Comparison of ENCODE assay signal across 13 mouse cellular contexts in the genomic region with DNA sequence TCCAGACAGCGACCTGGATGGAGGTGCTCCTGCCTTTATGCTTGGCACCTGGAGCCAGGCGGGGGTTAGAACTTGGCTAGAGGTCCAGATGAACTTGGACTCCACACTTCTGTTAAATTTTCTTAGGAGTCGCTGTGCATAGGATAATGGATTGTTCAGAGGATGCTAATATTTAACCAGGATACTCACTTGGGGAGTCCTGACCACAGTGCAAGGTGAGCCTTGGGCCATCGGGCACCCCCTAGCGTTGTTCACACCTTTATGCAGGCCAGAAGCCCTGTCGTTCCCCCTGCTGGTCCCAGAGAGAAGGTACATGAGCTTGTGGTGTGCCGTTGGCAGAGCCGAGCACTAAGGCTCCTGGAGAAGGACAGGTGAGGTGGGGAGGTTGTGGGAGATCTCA. TPM values are rescaled to one million over a fixed set of nuclear protein-coding genes. Genes with fewer than 3 reads are reported as not detected.
DNase-seq lines count a peak whose midpoint lies in the region; ATAC-seq and TF ChIP-seq lines count a peak whose summit lies in the region.
"Had no signal": no experiment of that assay in that cellular context is flagged by ENCODE, and none has a peak within 500 bp of the region (broad histone marks: within the 10 kb centered on the region; RNA-seq: fewer than 3 reads in every experiment).

No protein-coding gene starts in this region.

- H3K4me1 ChIP-seq in hindbrain, postnatal 0 days (ENCODE audit: insufficient read depth, low read length), result peaks cover 13% of the 10 kb centered on the region
- no peaks in the 10 kb centered on the region for H3K4me1 ChIP-seq in hindbrain, embryonic 11.5 days (replicated peaks; ENCODE audit: control insufficient read depth, insufficient read depth, low read length)
- peaks cover 15 to 47% of the 10 kb centered on the region in 2 experiments for H3K4me1 ChIP-seq in CH12.LX (ENCODE audit: control insufficient read depth in 1 of 2, insufficient read depth in 2 of 2)
- H3K4me1 ChIP-seq in kidney, embryonic 16.5 days (ENCODE audit: insufficient read depth, low read length), result peaks cover 41% of the 10 kb centered on the region
- peaks cover 5% of the 10 kb centered on the region for H3K4me1 ChIP-seq in hindbrain, embryonic 14.5 days (replicated peaks; ENCODE audit: control insufficient read depth, insufficient read depth, low read length)

- peak; percentile 5; the same call in 1 of the 2 replicates for TF ChIP-seq RAD21 in CH12.LX (IDR thresholded peaks at IDR 0.05; ENCODE audit: low read depth, low read length)

- TF ChIP-seq POLR2A in CH12.LX (IDR thresholded peaks at IDR 0.05; ENCODE audit: low read depth, low read length), result no peak

- H3K27me3 ChIP-seq in hindbrain, postnatal 0 days (ENCODE audit: insufficient read depth, low read length), result no peaks in the 10 kb centered on the region
- H3K27me3 ChIP-seq in hindbrain, embryonic 11.5 days (ENCODE audit: control insufficient read depth, insufficient read depth, low read length), result no peaks in the 10 kb centered on the region
- H3K27me3 ChIP-seq in CH12.LX (replicated peaks), result no peaks in the 10 kb centered on the region
- no peaks in the 10 kb centered on the region for H3K27me3 ChIP-seq in kidney, embryonic 16.5 days (ENCODE audit: insufficient read depth, low read length)
- no peaks in the 10 kb centered on the region for H3K27me3 ChIP-seq in hindbrain, embryonic 14.5 days (ENCODE audit: control insufficient read depth, insufficient read depth, low read length)
- H3K27me3 ChIP-seq: hindbrain, embryonic 15.5 days had no signal

- in situ Hi-C loops in CH12.LX (cut with MboI; ENCODE audit: low pct_ligation_motif_present, low pct_unique_long_range_greater_than_20kb, low sequenced_read_pairs), result no loop called here

- no peaks in the 10 kb centered on the region for H3K9me3 ChIP-seq in hindbrain, postnatal 0 days (ENCODE audit: low read length)
- H3K9me3 ChIP-seq in hindbrain, embryonic 11.5 days (ENCODE audit: control insufficient read depth, low read length), result no peaks in the 10 kb centered on the region
- no peaks in the 10 kb centered on the region for H3K9me3 ChIP-seq in CH12.LX (replicated peaks; ENCODE audit: low read length)
- no peaks in the 10 kb centered on the region for H3K9me3 ChIP-seq in kidney, embryonic 16.5 days (ENCODE audit: low read length)
- no peaks in the 10 kb centered on the region for H3K9me3 ChIP-seq in hindbrain, embryonic 14.5 days (ENCODE audit: control insufficient read depth, low read length)
- H3K9me3 ChIP-seq: hindbrain, embryonic 15.5 days had no signal

- WGBS in hindbrain, postnatal 0 days, result 60% methylated on average over 8 of the region's 8 CpGs
- WGBS in hindbrain, embryonic 11.5 days, result 62% methylated on average over 8 of the region's 8 CpGs
- 46% methylated on average over 8 of the region's 8 CpGs for WGBS in kidney, embryonic 16.5 days
- WGBS in hindbrain, embryonic 14.5 days, result 59% methylated on average over 8 of the region's 8 CpGs

- intact Hi-C loops in gastrocnemius, postnatal 14 days (cut with DNase I; ENCODE audit: low total_unique reads), result no loop called here

- no peak overlapping the region for H3K4me2 ChIP-seq in hindbrain, postnatal 0 days (ENCODE audit: low read depth, low read length)
- no peak overlapping the region for H3K4me2 ChIP-seq in hindbrain, embryonic 11.5 days (replicated peaks; ENCODE audit: low read depth, low read length)
- no peak overlapping the region for H3K4me2 ChIP-seq in CH12.LX (ENCODE audit: insufficient read depth, low read depth, poor library complexity, severe bottlenecking)
- no peak overlapping the region for H3K4me2 ChIP-seq in kidney, embryonic 16.5 days (replicated peaks; ENCODE audit: low read depth, low read length)
- no peak overlapping the region for H3K4me2 ChIP-seq in hindbrain, embryonic 14.5 days (replicated peaks)
- H3K4me2 ChIP-seq: hindbrain, embryonic 15.5 days had no signal

- TF ChIP-seq CTCF in hindbrain, postnatal 0 days (IDR thresholded peaks at IDR 0.05; ENCODE audit: low read depth), result peak; percentile 36
- peak; percentile 28 to 76; a peak in 2 of 4 replicates for TF ChIP-seq CTCF in CH12.LX (conservative IDR thresholded peaks at IDR 0.05 in 1 of 2, IDR thresholded peaks at IDR 0.05 in 1 of 2; ENCODE audit: low read depth in 2 of 2, low read length in 2 of 2)

- no peak for ATAC-seq in hindbrain, postnatal 0 days
- ATAC-seq in hindbrain, embryonic 11.5 days (ENCODE audit: low FRiP score), result no peak
- ATAC-seq in kidney, embryonic 16.5 days (ENCODE audit: low FRiP score, low TSS enrichment), result peak; percentile 73
- ATAC-seq in hindbrain, embryonic 14.5 days (ENCODE audit: low FRiP score), result no peak
- ATAC-seq: forebrain, embryonic 14.5 days had no signal

- peak overlapping the region; percentile 72; the same call in 1 of the 2 replicates for H3K27ac ChIP-seq in hindbrain, postnatal 0 days
- no peak overlapping the region for H3K27ac ChIP-seq in hindbrain, embryonic 11.5 days (ENCODE audit: low read depth, low read length)
- no peak overlapping the region for H3K27ac ChIP-seq in CH12.LX (ENCODE audit: insufficient read depth, low read depth)
- peak overlapping the region; percentile 77 for H3K27ac ChIP-seq in kidney, embryonic 16.5 days (ENCODE audit: low read length)
- no peak overlapping the region for H3K27ac ChIP-seq in hindbrain, embryonic 14.5 days

- peaks cover 59% of the 10 kb centered on the region for H3K79me2 ChIP-seq in CH12.LX (replicated peaks; ENCODE audit: control insufficient read depth, extremely low read depth, insufficient read depth, poor library complexity, severe bottlenecking)

- dilution Hi-C loops in CH12.LX (cut with MboI; ENCODE audit: extremely low pct_ligation_motif_present, extremely low pct_unique_long_range_greater_than_20kb, low sequenced_read_pairs), result no loop called here

- no peak for TF ChIP-seq EP300 in CH12.LX (IDR thresholded peaks at IDR 0.05; ENCODE audit: low read length)

- H3K4me3 ChIP-seq in hindbrain, postnatal 0 days (ENCODE audit: low read length), result no peak overlapping the region
- no peak overlapping the region for H3K4me3 ChIP-seq in hindbrain, embryonic 11.5 days (ENCODE audit: low read depth, low read length)
- no peak overlapping the region for H3K4me3 ChIP-seq in CH12.LX (replicated peaks in 1 of 3; ENCODE audit: low read depth in 2 of 3, low read length in 2 of 3, poor library complexity in 1 of 3)
- H3K4me3 ChIP-seq in kidney, embryonic 16.5 days (ENCODE audit: low read length), result no peak overlapping the region
- no peak overlapping the region for H3K4me3 ChIP-seq in hindbrain, embryonic 14.5 days (replicated peaks; ENCODE audit: low read length)
- H3K4me3 ChIP-seq: hindbrain, embryonic 15.5 days had no signal

- DNase-seq in hindbrain, postnatal 0 days (ENCODE audit: low spot score), result no peak
- DNase-seq in hindbrain, embryonic 11.5 days (ENCODE audit: low spot score), result no peak
- DNase-seq in CH12.LX (ENCODE audit: extremely low read depth), result peak; percentile 38
- DNase-seq in ZHBTc4 (ENCODE audit: low read depth, low spot score), result peak; percentile 83
- no peak for DNase-seq in gastrocnemius, postnatal 10 days
- no peak for DNase-seq in gastrocnemius, postnatal 14 days
- DNase-seq in hindbrain, embryonic 14.5 days (ENCODE audit: low spot score), result no peak
- DNase-seq: lung, postnatal 36 days had no signal

- no peak overlapping the region for H3K9ac ChIP-seq in hindbrain, postnatal 0 days (replicated peaks; ENCODE audit: low read length)
- H3K9ac ChIP-seq in hindbrain, embryonic 11.5 days (ENCODE audit: low read depth, low read length), result no peak overlapping the region
- H3K9ac ChIP-seq in CH12.LX (ENCODE audit: insufficient read depth, low read depth), result no peak overlapping the region
- 0 out of 2 replicates have a peak overlapping the region, but pooled peaks have one; percentile 1 for H3K9ac ChIP-seq in kidney, embryonic 16.5 days (replicated peaks; ENCODE audit: low read length)
- H3K9ac ChIP-seq in hindbrain, embryonic 14.5 days, result no peak overlapping the region
- H3K9ac ChIP-seq: hindbrain, embryonic 15.5 days had no signal

- H3K36me3 ChIP-seq in hindbrain, postnatal 0 days (ENCODE audit: insufficient read depth, low read length), result peaks cover 19% of the 10 kb centered on the region
- H3K36me3 ChIP-seq in hindbrain, embryonic 11.5 days (ENCODE audit: control insufficient read depth, insufficient read depth, low read length), result 0 out of 2 replicates have a peak, but pooled peaks cover 4% of the 10 kb centered on the region
- peaks cover 41 to 64% of the 10 kb centered on the region in 2 experiments for H3K36me3 ChIP-seq in CH12.LX (replicated peaks in 1 of 2; ENCODE audit: control insufficient read depth in 1 of 2, insufficient read depth in 1 of 2, low read length in 1 of 2)
- peaks cover 21% of the 10 kb centered on the region for H3K36me3 ChIP-seq in kidney, embryonic 16.5 days (ENCODE audit: insufficient read depth, low read length)
- H3K36me3 ChIP-seq in hindbrain, embryonic 14.5 days (replicated peaks; ENCODE audit: control insufficient read depth, insufficient read depth), result peaks cover 34% of the 10 kb centered on the region

RNA-seq across cellular contexts. Expression of gene Scamp2, which starts 6.1 kb away (rescaled TPM):
- 50.5 and 53.1 TPM in 2 replicates for total RNA-seq in hindbrain, postnatal 0 days (2014; rRNA removed)
- 47.4 and 49.3 TPM in 2 replicates for polyA plus RNA-seq in hindbrain, postnatal 0 days (2015; fragmentation: Nextera tagmentation; extraction: Ambion mirVana)
- 57.6 and 57.8 TPM in 2 replicates for polyA plus RNA-seq in hindbrain, embryonic 11.5 days (2014; fragmentation: Nextera tagmentation; extraction: Ambion mirVana)
- total RNA-seq in CH12.LX (2012; rRNA removed) (52.2 and 60.9 TPM in 2 replicates), CH12.LX (2014; rRNA removed) (38.6 and 46.4 TPM in 2 replicates)
- polyA plus RNA-seq in CH12.LX (2012; ENCODE audit: insufficient read length, low read depth), result 77.2 and 91.6 TPM in 2 replicates
- polyA plus RNA-seq in kidney, embryonic 16.5 days (2015; fragmentation: Nextera tagmentation; extraction: Ambion mirVana), result 93.4 and 101 TPM in 2 replicates
- 10 to 100 TPM; 52.5 to 56.3 TPM for total RNA-seq in gastrocnemius, postnatal 10 days (2021)
- 10 to 100 TPM; 44.2 to 45.0 TPM for total RNA-seq in gastrocnemius, postnatal 14 days (2021)
- 44.0 and 45.0 TPM in 2 replicates for polyA plus RNA-seq in hindbrain, embryonic 14.5 days (2014; fragmentation: Nextera tagmentation; extraction: Ambion mirVana)

RNA-seq across cellular contexts. Expression of gene Mpi, which starts 14.3 kb away (rescaled TPM):
- 67.9 and 78.6 TPM in 2 replicates for total RNA-seq in hindbrain, postnatal 0 days (2014; rRNA removed)
- 61.5 and 64.6 TPM in 2 replicates for polyA plus RNA-seq in hindbrain, postnatal 0 days (2015; fragmentation: Nextera tagmentation; extraction: Ambion mirVana)
- polyA plus RNA-seq in hindbrain, embryonic 11.5 days (2014; fragmentation: Nextera tagmentation; extraction: Ambion mirVana), result 50.0 and 52.7 TPM in 2 replicates
- total RNA-seq in CH12.LX (2012; rRNA removed), result 28.6 and 33.2 TPM in 2 replicates
- total RNA-seq in CH12.LX (2014; rRNA removed), result 28.2 and 29.0 TPM in 2 replicates
- polyA plus RNA-seq in CH12.LX (2012; ENCODE audit: insufficient read length, low read depth), result 36.7 and 37.3 TPM in 2 replicates
- 54.6 and 57.2 TPM in 2 replicates for polyA plus RNA-seq in kidney, embryonic 16.5 days (2015; fragmentation: Nextera tagmentation; extraction: Ambion mirVana)
- 10 to 100 TPM; 87.2 to 96.9 TPM for total RNA-seq in gastrocnemius, postnatal 10 days (2021)
- 10 to 100 TPM; 69.8 to 87.0 TPM for total RNA-seq in gastrocnemius, postnatal 14 days (2021)
- 54.7 and 60.0 TPM in 2 replicates for polyA plus RNA-seq in hindbrain, embryonic 14.5 days (2014; fragmentation: Nextera tagmentation; extraction: Ambion mirVana)

RNA-seq across cellular contexts. Expression of gene Ulk3, which starts 22.4 kb away (rescaled TPM):
- total RNA-seq in hindbrain, postnatal 0 days (2014; rRNA removed), result 21.1 and 27.3 TPM in 2 replicates
- polyA plus RNA-seq in hindbrain, postnatal 0 days (2015; fragmentation: Nextera tagmentation; extraction: Ambion mirVana), result 18.5 and 21.0 TPM in 2 replicates
- 5.2 and 8.6 TPM in 2 replicates for polyA plus RNA-seq in hindbrain, embryonic 11.5 days (2014; fragmentation: Nextera tagmentation; extraction: Ambion mirVana)
- total RNA-seq in CH12.LX (2012; rRNA removed), result 10.5 and 11.4 TPM in 2 replicates
- 1.8 and 2.6 TPM in 2 replicates for total RNA-seq in CH12.LX (2014; rRNA removed)
- 10.0 and 11.8 TPM in 2 replicates for polyA plus RNA-seq in CH12.LX (2012; ENCODE audit: insufficient read length, low read depth)
- polyA plus RNA-seq in kidney, embryonic 16.5 days (2015; fragmentation: Nextera tagmentation; extraction: Ambion mirVana), result 18.3 and 22.7 TPM in 2 replicates
- 10 to 100 TPM in 1 of 2 experiments, 1 to 10 TPM in 1; 7.6 to 12.2 TPM for total RNA-seq in gastrocnemius, postnatal 10 days (2021)
- total RNA-seq in gastrocnemius, postnatal 14 days (2021), result 1 to 10 TPM; 3.4 to 4.3 TPM
- polyA plus RNA-seq in hindbrain, embryonic 14.5 days (2014; fragmentation: Nextera tagmentation; extraction: Ambion mirVana), result 18.7 and 19.4 TPM in 2 replicates

RNA-seq across cellular contexts. Expression of gene Fam219b, which starts 29.5 kb away (rescaled TPM):
- 14.6 and 21.5 TPM in 2 replicates for total RNA-seq in hindbrain, postnatal 0 days (2014; rRNA removed)
- polyA plus RNA-seq in hindbrain, postnatal 0 days (2015; fragmentation: Nextera tagmentation; extraction: Ambion mirVana), result 22.2 and 23.2 TPM in 2 replicates
- 14.9 and 17.7 TPM in 2 replicates for polyA plus RNA-seq in hindbrain, embryonic 11.5 days (2014; fragmentation: Nextera tagmentation; extraction: Ambion mirVana)
- 10.6 and 11.8 TPM in 2 replicates for total RNA-seq in CH12.LX (2012; rRNA removed)
- total RNA-seq in CH12.LX (2014; rRNA removed), result 8.3 and 9.3 TPM in 2 replicates
- 9.2 and 10.2 TPM in 2 replicates for polyA plus RNA-seq in CH12.LX (2012; ENCODE audit: insufficient read length, low read depth)
- polyA plus RNA-seq in kidney, embryonic 16.5 days (2015; fragmentation: Nextera tagmentation; extraction: Ambion mirVana), result 19.0 and 19.8 TPM in 2 replicates
- 1 to 10 TPM; 9.1 to 9.2 TPM for total RNA-seq in gastrocnemius, postnatal 10 days (2021)
- 1 to 10 TPM; 4.5 to 6.1 TPM for total RNA-seq in gastrocnemius, postnatal 14 days (2021)
- polyA plus RNA-seq in hindbrain, embryonic 14.5 days (2014; fragmentation: Nextera tagmentation; extraction: Ambion mirVana), result 21.2 and 23.1 TPM in 2 replicates

RNA-seq across cellular contexts. Expression of gene Cplx3, which starts 39.2 kb away (rescaled TPM):
- total RNA-seq in hindbrain, postnatal 0 days (2014; rRNA removed), result 0.10 TPM in 1 of 2 replicates, not detected in the other
- polyA plus RNA-seq in hindbrain, postnatal 0 days (2015; fragmentation: Nextera tagmentation; extraction: Ambion mirVana), result 0.79 and 1.2 TPM in 2 replicates
- 0.09 and 0.11 TPM in 2 replicates for polyA plus RNA-seq in hindbrain, embryonic 11.5 days (2014; fragmentation: Nextera tagmentation; extraction: Ambion mirVana)
- total RNA-seq in CH12.LX (2012; rRNA removed) (not detected in 2 replicates), CH12.LX (2014; rRNA removed) (not detected in 2 replicates)
- 0.09 TPM in 1 of 2 replicates, not detected in the other for polyA plus RNA-seq in CH12.LX (2012; ENCODE audit: insufficient read length, low read depth)
- not detected in 2 replicates for polyA plus RNA-seq in kidney, embryonic 16.5 days (2015; fragmentation: Nextera tagmentation; extraction: Ambion mirVana)
- total RNA-seq in gastrocnemius, postnatal 10 days (2021), result not detected
- not detected for total RNA-seq in gastrocnemius, postnatal 14 days (2021)
- 0.51 TPM in 1 of 2 replicates, not detected in the other for polyA plus RNA-seq in hindbrain, embryonic 14.5 days (2014; fragmentation: Nextera tagmentation; extraction: Ambion mirVana)
- total RNA-seq: heart, adult 8-10 months had no signal
- polyA plus RNA-seq: stomach, embryonic 14.5 days had no signal

Comparison
In these comparisons a context has a peak if more than half of its experiments do, and no peak if none do; other contexts are left out.
1. H3K27ac ChIP-seq: peak in hindbrain, postnatal 0 days (single experiment) and kidney, embryonic 16.5 days (single experiment); none in hindbrain, embryonic 11.5 days (single experiment), CH12.LX (single experiment) and hindbrain, embryonic 14.5 days (single experiment).
2. DNase-seq: peak in CH12.LX (single experiment) and ZHBTc4 (single experiment); none in hindbrain, postnatal 0 days (single experiment), hindbrain, embryonic 11.5 days (single experiment), gastrocnemius, postnatal 10 days (single experiment), gastrocnemius, postnatal 14 days (single experiment) and hindbrain, embryonic 14.5 days (single experiment).